Mouse (Mus musculus) gastrocnemius, postnatal 14 days (tissue): ENCODE measurements around the gene Hes2. TPM values are rescaled to one million over a fixed set of nuclear protein-coding genes. Genes with fewer than 3 reads are reported as not detected.

Source experiments
- DNase-seq: peaks from one replicate; pipeline ENCODE4 v3.0.0; 2021; ENCODE audit warnings: mixed read lengths
- intact Hi-C: fragments of 180-260 bp; cut with DNase I; formaldehyde crosslinking; loops from one replicate; pipeline ENCODE4 v1.15.1; 2025; ENCODE audit warnings: low total_unique reads
- total RNA-seq, 2 experiments: library from RNA; stranded (reverse); gene quantifications; 2 replicates each; pipeline ENCODE4 v1.2.3; 2021

Hes2 gene
- total RNA-seq, 2 experiments from 2014 or later, result not detected

DNA sequence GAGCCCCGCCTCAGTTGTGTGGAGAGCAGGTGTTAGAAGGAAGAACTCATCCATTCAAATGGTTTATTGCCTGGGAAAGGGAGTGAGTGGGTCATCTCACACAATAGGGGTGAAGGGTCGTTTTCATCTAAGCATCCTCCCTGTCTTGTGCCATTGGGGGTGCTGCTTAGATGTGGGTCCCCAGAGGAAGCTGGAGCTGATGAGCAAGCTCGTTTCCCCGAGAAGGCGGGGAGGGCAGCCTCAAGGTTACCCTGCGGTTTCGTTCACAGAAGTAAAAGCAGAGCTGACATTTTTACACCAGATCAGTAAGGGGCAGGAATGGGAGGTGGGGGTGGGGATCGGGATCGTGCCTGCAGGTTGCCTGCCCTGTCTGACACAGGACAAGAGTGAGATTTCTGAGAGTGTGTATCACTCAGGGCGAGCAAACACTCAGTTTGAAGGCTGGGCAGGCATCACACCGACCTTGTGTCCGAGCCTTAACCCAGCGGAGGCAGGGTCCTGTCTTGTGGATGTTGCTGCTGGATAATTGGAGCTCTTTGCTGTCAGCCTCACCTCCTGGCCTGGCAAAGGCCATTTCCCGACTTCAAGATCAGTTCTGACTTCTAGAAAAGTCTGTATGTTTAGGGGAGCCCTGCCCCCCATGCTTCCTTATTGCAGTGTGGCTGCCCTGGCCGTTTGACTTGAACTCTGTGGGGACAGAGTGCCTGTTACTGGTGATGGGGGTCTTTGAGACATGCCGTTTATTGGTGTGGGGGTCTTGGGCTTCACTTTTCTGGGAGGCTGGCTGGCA is 20.4 kb downstream of the Hes2 start:
- DNase-seq, result no peak
- intact Hi-C loops, result no loop called here

DNA sequence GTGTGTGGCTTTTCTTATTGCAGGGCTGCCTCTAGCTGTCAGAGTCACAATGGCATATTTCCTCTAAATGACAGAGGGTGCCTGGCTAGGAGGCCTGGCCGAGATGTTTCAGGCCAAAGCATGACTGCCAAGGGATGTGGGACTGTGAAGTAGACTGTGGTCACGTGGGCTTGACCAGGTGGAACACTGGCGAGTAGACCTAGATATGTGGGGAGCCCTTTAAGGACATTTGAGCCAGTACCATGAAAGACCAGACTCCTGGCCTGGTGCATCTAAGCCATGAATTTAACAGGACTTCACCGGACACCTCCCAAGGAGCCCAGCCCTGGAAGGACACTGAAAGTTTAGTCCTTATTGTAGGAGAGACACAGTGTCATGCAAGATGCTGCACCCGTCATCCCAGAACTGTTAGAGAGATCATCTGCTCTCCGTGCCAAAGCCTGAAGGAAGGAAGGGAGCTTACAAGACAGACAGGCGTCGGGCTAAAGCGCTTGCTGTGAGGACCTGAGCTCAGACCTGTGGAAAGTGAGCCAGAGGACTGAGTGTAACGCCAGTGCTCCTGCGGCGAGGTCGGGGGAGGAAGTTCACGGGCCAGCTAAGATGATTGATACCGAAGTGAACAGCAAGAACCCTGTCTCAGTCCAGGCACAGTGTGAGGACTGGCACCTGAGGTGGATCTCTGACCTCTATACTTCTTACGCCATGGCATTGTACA is 21.4 kb downstream of the Hes2 start:
- DNase-seq, result no peak
- intact Hi-C loops, result no loop called here

DNA sequence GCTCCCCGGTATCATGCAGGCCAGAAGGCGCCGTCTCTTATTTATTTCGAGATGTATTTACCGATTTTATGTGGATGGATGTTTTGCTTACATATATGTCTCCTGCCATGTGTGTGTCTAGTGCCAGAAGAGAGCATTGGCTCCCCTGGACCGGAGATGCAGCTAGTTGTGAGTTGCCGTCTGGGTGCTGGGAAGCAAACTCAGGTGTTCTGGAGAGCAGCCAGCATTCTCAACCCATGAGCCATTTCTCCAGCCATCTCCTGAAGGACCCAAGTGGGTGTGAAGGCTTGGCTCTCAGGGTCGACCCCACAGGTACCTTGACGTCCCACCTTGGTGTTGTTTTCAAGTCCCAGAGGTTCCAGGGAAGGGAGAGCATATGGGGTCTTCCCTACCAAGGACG is 23.5 kb downstream of the Hes2 start:
- no peak for DNase-seq
- intact Hi-C loops, result no loop called here

DNA sequence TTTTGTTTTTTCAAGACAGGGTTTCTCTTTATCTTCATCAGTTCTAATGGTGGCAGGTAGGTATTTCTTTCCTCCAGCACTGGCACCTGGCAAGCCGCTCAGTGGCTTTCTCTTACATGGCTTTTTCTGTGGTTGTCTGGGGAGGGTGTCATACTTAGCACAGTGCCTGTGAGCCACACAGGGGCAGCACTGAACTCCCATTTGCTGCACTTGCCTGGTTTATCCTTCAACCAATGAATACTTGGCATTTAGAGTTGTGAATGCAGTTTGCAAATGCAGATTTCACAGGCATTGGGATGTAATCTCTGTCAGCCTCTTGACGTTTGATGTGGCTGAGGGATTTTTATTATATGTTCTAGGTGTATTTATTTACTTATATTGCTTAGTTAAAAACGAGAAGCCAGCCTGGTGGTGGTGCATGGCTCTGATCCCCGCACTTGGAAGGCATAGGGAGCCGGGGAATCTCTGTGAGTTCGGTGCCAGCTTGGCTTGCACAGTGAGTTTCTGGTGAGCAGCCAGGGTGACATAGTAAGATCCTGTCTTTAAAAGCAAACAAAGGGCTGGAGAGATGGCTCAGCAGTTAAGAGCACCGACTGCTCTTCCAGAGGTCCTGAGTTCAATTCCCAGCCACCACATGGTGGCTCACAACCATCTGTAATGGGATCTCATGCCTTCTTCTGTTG is 25.8 kb downstream of the Hes2 start:
- intact Hi-C loops, result no loop called here
- no peak for DNase-seq

- no peak for DNase-seq
- intact Hi-C loops, result no loop called here
Observed at GRCm38 (mm10) chr4:152185137-152185509, 26.5 kb downstream of the Hes2 start.

- no peak for DNase-seq
Observed at GRCm38 (mm10) chr4:152185510-152186204, 27.0 kb downstream of the Hes2 start.

DNA sequence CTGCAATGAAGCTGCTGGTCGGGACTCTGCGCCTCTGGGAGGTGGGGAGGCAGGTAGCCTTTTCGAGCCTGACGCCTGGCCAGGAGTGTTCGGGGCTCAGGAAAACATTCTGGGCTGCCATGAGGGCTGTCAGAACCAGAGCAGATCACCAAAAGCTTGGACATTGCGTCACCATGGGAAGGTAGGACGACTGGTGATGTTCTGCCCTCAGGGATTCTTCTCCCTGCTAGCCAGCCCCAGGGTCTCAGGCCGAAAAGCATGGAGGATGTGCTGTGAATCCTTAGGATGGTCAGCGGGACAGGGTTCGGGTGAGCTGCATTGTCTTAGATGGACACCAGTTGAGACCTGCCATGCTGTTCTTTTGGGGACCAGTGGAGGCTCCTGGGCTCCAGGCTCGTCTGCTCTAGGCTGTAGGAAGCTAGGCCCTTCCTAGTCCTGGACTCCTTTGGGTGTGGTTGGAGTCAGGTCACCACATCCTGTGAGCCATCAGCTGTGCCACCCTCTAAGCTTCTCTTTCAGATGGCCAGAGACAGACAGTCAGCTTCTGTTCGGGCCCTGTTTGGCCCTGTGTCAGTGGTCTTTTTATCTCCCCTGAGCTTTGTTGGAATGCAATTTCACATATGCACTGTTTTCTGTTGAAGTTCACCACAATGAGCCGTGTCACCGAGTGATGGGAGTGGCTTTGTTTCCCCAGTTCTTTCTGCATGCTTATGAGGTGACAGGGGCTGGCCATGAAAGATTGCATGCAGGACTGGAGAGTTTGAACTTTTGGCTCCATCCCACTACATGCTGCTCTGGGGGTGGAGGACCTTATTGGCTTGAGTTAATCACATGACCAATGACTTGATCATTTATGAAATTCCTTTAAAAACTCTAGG is 27.8 kb downstream of the Hes2 start:
- DNase-seq, result no peak
- intact Hi-C loops, result no loop called here

More at GRCm38 (mm10) chr4:152185510-152186204, 27.0 kb downstream of the Hes2 start:
- intact Hi-C loops, result no loop called here

- DNase-seq, result no peak
- intact Hi-C loops, result no loop called here
Observed at GRCm38 (mm10) chr4:152187142-152187541, 28.5 kb downstream of the Hes2 start.

- DNase-seq, result no peak
- intact Hi-C loops, result no loop called here
Observed at GRCm38 (mm10) chr4:152188651-152189050, 30.0 kb downstream of the Hes2 start.

GRCm38 (mm10) chr4:152189071-152189470 is 30.4 kb downstream of the Hes2 start:
- intact Hi-C loops, result no loop called here
- DNase-seq, result no peak

- DNase-seq, result no peak
- intact Hi-C loops, result no loop called here
Observed at GRCm38 (mm10) chr4:152189691-152190090, 31.0 kb downstream of the Hes2 start.

- no peak for DNase-seq
- intact Hi-C loops, result no loop called here
Observed at GRCm38 (mm10) chr4:152190096-152190653, 31.5 kb downstream of the Hes2 start.

- intact Hi-C loops, result no loop called here
- no peak for DNase-seq
Observed at GRCm38 (mm10) chr4:152190701-152191100, 32.0 kb downstream of the Hes2 start.

GRCm38 (mm10) chr4:152192569-152192968 is 33.9 kb downstream of the Hes2 start:
- no peak for DNase-seq
- intact Hi-C loops, result no loop called here

DNA sequence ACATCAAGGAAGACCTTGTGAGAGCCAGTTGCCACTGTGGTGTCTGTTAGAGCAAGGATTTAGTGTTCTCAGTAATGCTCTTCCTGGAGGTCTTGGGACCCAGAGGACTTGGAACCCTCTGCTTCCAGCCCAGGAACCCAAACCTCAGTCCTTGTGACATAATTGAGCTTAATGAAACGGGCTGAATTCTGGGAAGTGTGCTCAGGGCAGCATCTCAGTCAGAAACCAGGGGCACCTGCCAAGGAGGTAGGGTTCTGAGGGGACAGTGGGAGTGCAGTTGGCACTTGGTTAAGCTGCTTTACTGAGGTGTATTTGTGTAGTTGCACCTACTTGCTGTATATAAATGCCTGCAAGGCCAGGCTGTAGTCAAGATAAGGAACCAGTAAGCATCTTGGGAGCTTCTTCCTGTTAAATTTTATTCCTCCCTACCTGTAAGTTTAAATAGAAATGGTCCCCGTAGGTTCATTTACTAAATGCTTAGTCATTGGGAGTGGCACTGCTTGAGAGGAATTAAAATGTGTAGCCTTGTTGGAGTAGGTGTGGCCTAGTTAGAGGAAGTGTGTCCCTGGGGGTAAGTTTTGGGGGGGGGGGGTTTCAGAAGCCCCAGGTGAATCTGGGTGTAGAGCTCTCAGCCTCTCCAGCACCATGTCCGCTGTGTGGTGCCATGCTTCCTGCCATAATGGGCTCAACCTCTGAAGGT is 36.0 kb downstream of the Hes2 start:
- no peak for DNase-seq
- intact Hi-C loops, result no loop called here

GRCm38 (mm10) chr4:152196276-152196675 is 37.6 kb downstream of the Hes2 start:
- DNase-seq, result no peak
- intact Hi-C loops, result no loop called here

DNA sequence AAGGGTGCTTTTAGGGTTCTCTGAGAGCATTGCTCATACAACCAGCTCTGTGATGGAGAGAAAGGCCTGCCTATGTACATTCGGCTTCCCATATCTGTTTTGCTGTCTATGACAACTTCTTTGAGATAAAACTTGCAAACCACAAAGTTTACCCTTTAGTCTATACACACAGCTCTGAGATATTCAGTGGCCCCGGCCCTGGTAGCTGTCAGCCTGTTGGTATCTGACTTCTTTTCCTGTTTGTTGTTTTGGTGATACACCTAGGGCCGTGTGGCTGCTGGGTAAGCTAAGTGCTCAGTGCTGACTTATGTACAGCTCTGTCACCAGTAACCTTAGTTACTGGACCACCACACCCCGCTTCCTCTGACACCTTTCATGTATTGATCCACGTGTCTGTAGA is 38.9 kb downstream of the Hes2 start:
- intact Hi-C loops, result no loop called here
- no peak for DNase-seq

- intact Hi-C loops, result no loop called here
- no peak for DNase-seq
Observed at GRCm38 (mm10) chr4:152199617-152200016, 41.0 kb downstream of the Hes2 start.
